Mouse (Mus musculus) midbrain, embryonic 12.5 days (tissue): ENCODE data around the gene Tekt2. TPM values are rescaled to one million over a fixed set of nuclear protein-coding genes. Genes with fewer than 3 reads are reported as not detected.
A peak's percentile ranks its signal among the peaks of the same experiment; 100 is the strongest.

Experiments
- ATAC-seq: fragments of 200-750 bp; cut with Nextera tagmentation; 2 replicates; pipeline ENCODE4 v1.8.0; 2017; ENCODE audit warnings: low read depth, moderate TSS enrichment, moderate library complexity; ENCODE audit not compliant: low FRiP score
- H3K27ac ChIP-seq: fragments of 300-500 bp; sonication (generic); replicated peaks from 2 replicates; pipeline ENCODE4 v1.5.1; 2016; ENCODE audit warnings: mild to moderate bottlenecking
- H3K27me3 ChIP-seq: fragments of 300-500 bp; sonication (generic); 2 replicates; pipeline ENCODE4 v1.6.1; 2016; ENCODE audit warnings: mild to moderate bottlenecking
- H3K36me3 ChIP-seq: fragments of 300-500 bp; sonication (generic); 2 replicates; pipeline ENCODE4 v1.6.1; 2016
- H3K4me1 ChIP-seq: fragments of 300-500 bp; sonication (generic); 2 replicates; pipeline ENCODE4 v1.6.1; 2016
- H3K4me2 ChIP-seq: fragments of 300-500 bp; sonication (generic); replicated peaks from 2 replicates; pipeline ENCODE4 v1.6.1; 2016; ENCODE audit warnings: mild to moderate bottlenecking, moderate library complexity
- H3K4me3 ChIP-seq: fragments of 300-500 bp; sonication (generic); 2 replicates; pipeline ENCODE4 v1.5.1; 2016; ENCODE audit warnings: mild to moderate bottlenecking
- H3K9ac ChIP-seq: fragments of 300-500 bp; sonication (generic); replicated peaks from 2 replicates; pipeline ENCODE4 v1.6.1; 2016; ENCODE audit warnings: mild to moderate bottlenecking, moderate library complexity
- H3K9me3 ChIP-seq: fragments of 300-500 bp; sonication (generic); 2 replicates; pipeline ENCODE4 v1.6.1; 2016; ENCODE audit warnings: mild to moderate bottlenecking
- WGBS: fragments of 180-500 bp; shearing (Covaris S2); methylation state at CpG from one replicate; pipeline ENCODE4 v1.1.7; 2016; 5-methylcytosine and 5-hydroxymethylcytosine counted together
- polyA plus RNA-seq: library from polyadenylated mRNA; unstranded; fragments of >200 nt; fragmentation: Nextera tagmentation; extraction: Ambion mirVana; gene quantifications from 2 replicates; pipeline ENCODE4 v1.2.1, GENCODE M21; 2016

The Tekt2 gene
- polyA plus RNA-seq, 1 experiment from 2014 or later, result 4.8 TPM

GRCm38 (mm10) chr4:126306058-126306457, 19.4 kb downstream of the Tekt2 start:
- Histone ChIP-seq H3K9me3 (peaks cover 4% of the 10 kb centered on the region; the same call in 1 of the 2 replicates), H3K36me3 (no peaks in the 10 kb centered on the region), H3K4me2 (no peak overlapping the region), H3K9ac (no peak overlapping the region), H3K27me3 (peaks cover 39% of the 10 kb centered on the region), H3K4me1 (peaks cover 16% of the 10 kb centered on the region), H3K4me3 (no peak overlapping the region), H3K27ac (no peak overlapping the region)
- WGBS, result 91% methylated on average over 6 of the region's 6 CpGs
- ATAC-seq, result no peak

- H3K27ac ChIP-seq, result no peak overlapping the region
- no peak overlapping the region for H3K4me2 ChIP-seq
- peaks cover 20% of the 10 kb centered on the region for H3K4me1 ChIP-seq
- 85% methylated on average over 1 of the region's 1 CpGs for WGBS
- ATAC-seq, result no peak
- no peak overlapping the region for H3K4me3 ChIP-seq
- H3K9ac ChIP-seq, result no peak overlapping the region
- H3K9me3 ChIP-seq, result peaks cover 4% of the 10 kb centered on the region; the same call in 1 of the 2 replicates
- H3K36me3 ChIP-seq, result no peaks in the 10 kb centered on the region
- H3K27me3 ChIP-seq, result peaks cover 45% of the 10 kb centered on the region
These were observed 20.1 kb downstream of the Tekt2 start for GRCm38 (mm10) chr4:126305428-126305827.

- ATAC-seq, result no peak
- 71% methylated on average over 4 of the region's 4 CpGs for WGBS
- Histone ChIP-seq H3K4me2 (no peak overlapping the region), H3K4me3 (no peak overlapping the region), H3K27me3 (peaks cover 54% of the 10 kb centered on the region), H3K36me3 (no peaks in the 10 kb centered on the region), H3K4me1 (peaks cover 14% of the 10 kb centered on the region), H3K27ac (no peak overlapping the region), H3K9me3 (peaks cover 4% of the 10 kb centered on the region; the same call in 1 of the 2 replicates), H3K9ac (no peak overlapping the region)
These were observed 21.6 kb downstream of the Tekt2 start for GRCm38 (mm10) chr4:126303877-126304276.

- Histone ChIP-seq H3K27ac (no peak overlapping the region), H3K9ac (no peak overlapping the region)
- 4% methylated on average over 27 of the region's 27 CpGs for WGBS
These were observed 23.7 kb downstream of the Tekt2 start for GRCm38 (mm10) chr4:126301584-126302309.

GRCm38 (mm10) chr4:126300916-126301583, 24.4 kb downstream of the Tekt2 start:
- peaks cover 2% of the 10 kb centered on the region; the same call in 1 of the 2 replicates for H3K9me3 ChIP-seq
- ATAC-seq, result no peak
- H3K4me1 ChIP-seq, result peaks cover 27% of the 10 kb centered on the region
- no peak overlapping the region for H3K27ac ChIP-seq
- WGBS, result under 1% methylated on average over 50 of the region's 50 CpGs
- H3K4me3 ChIP-seq, result peak overlapping the region; percentile 26
- H3K27me3 ChIP-seq, result peaks cover 81% of the 10 kb centered on the region
- peak overlapping the region; percentile 43 for H3K4me2 ChIP-seq
- no peaks in the 10 kb centered on the region for H3K36me3 ChIP-seq
- 0 out of 2 replicates have a peak overlapping the region, but pooled peaks have one; percentile 31 for H3K9ac ChIP-seq

More at GRCm38 (mm10) chr4:126301584-126302309, 23.7 kb downstream of the Tekt2 start:
- peaks cover 4% of the 10 kb centered on the region; the same call in 1 of the 2 replicates for H3K9me3 ChIP-seq
- H3K27me3 ChIP-seq, result peaks cover 74% of the 10 kb centered on the region
- H3K4me3 ChIP-seq, result peak overlapping the region; percentile 26
- H3K4me1 ChIP-seq, result peaks cover 22% of the 10 kb centered on the region
- no peak for ATAC-seq
- peak overlapping the region; percentile 43 for H3K4me2 ChIP-seq
- H3K36me3 ChIP-seq, result no peaks in the 10 kb centered on the region

GRCm38 (mm10) chr4:126296617-126297101, 28.8 kb downstream of the Tekt2 start:
- WGBS, result under 1% methylated on average over 34 of the region's 34 CpGs
- no peak for ATAC-seq

GRCm38 (mm10) chr4:126295937-126296336, 29.6 kb downstream of the Tekt2 start:
- Histone ChIP-seq H3K27ac (no peak overlapping the region), H3K27me3 (peaks cover 70% of the 10 kb centered on the region), H3K9me3 (no peaks in the 10 kb centered on the region), H3K36me3 (no peaks in the 10 kb centered on the region), H3K9ac (no peak overlapping the region), H3K4me2 (peak overlapping the region; percentile 51; the same call in 1 of the 2 replicates), H3K4me1 (peaks cover 15% of the 10 kb centered on the region), H3K4me3 (no peak overlapping the region)
- 45% methylated on average over 4 of the region's 4 CpGs for WGBS
- no peak for ATAC-seq

More at GRCm38 (mm10) chr4:126296617-126297101, 28.8 kb downstream of the Tekt2 start:
- peak overlapping the region; percentile 25 for H3K4me3 ChIP-seq
- no peaks in the 10 kb centered on the region for H3K36me3 ChIP-seq
- peak overlapping the region; percentile 51 for H3K4me2 ChIP-seq
- H3K9ac ChIP-seq, result peak overlapping the region; percentile 28
- no peak overlapping the region for H3K27ac ChIP-seq
- peaks cover 21% of the 10 kb centered on the region for H3K4me1 ChIP-seq
- no peaks in the 10 kb centered on the region for H3K9me3 ChIP-seq
- H3K27me3 ChIP-seq, result peaks cover 73% of the 10 kb centered on the region

- H3K9me3 ChIP-seq, result no peaks in the 10 kb centered on the region
- ATAC-seq, result no peak
- H3K27ac ChIP-seq, result no peak overlapping the region
- no peak overlapping the region for H3K9ac ChIP-seq
- WGBS, result 74% methylated on average over 6 of the region's 6 CpGs
- H3K4me3 ChIP-seq, result no peak overlapping the region
- H3K4me1 ChIP-seq, result peaks cover 13% of the 10 kb centered on the region
- peaks cover 66% of the 10 kb centered on the region for H3K27me3 ChIP-seq
- H3K36me3 ChIP-seq, result no peaks in the 10 kb centered on the region
- H3K4me2 ChIP-seq, result no peak overlapping the region
These were observed 30.3 kb downstream of the Tekt2 start for GRCm38 (mm10) chr4:126295152-126295551.

- Histone ChIP-seq H3K4me3 (no peak overlapping the region), H3K36me3 (no peaks in the 10 kb centered on the region), H3K9ac (no peak overlapping the region), H3K4me1 (peaks cover 7% of the 10 kb centered on the region), H3K9me3 (no peaks in the 10 kb centered on the region), H3K4me2 (no peak overlapping the region), H3K27ac (no peak overlapping the region), H3K27me3 (peaks cover 66% of the 10 kb centered on the region)
- no peak for ATAC-seq
- 21% methylated on average over 13 of the region's 13 CpGs for WGBS
These were observed 34.3 kb downstream of the Tekt2 start for GRCm38 (mm10) chr4:126291196-126291595.

- no peak overlapping the region for H3K4me3 ChIP-seq
- no peak overlapping the region for H3K9ac ChIP-seq
- WGBS, result 84% methylated on average over 8 of the region's 8 CpGs
- H3K4me1 ChIP-seq, result peaks cover 6% of the 10 kb centered on the region; the same call in 1 of the 2 replicates
- no peaks in the 10 kb centered on the region for H3K9me3 ChIP-seq
- no peak overlapping the region for H3K27ac ChIP-seq
- H3K27me3 ChIP-seq, result peaks cover 64% of the 10 kb centered on the region
- no peaks in the 10 kb centered on the region for H3K36me3 ChIP-seq
- no peak for ATAC-seq
- no peak overlapping the region for H3K4me2 ChIP-seq
These were observed 35.2 kb downstream of the Tekt2 start for GRCm38 (mm10) chr4:126290314-126290713.

GRCm38 (mm10) chr4:126288085-126288666, 37.3 kb downstream of the Tekt2 start:
- Histone ChIP-seq H3K4me2 (no peak overlapping the region), H3K9ac (no peak overlapping the region), H3K27me3 (peaks cover 71% of the 10 kb centered on the region), H3K27ac (no peak overlapping the region), H3K9me3 (no peaks in the 10 kb centered on the region), H3K4me1 (peaks cover 6% of the 10 kb centered on the region; the same call in 1 of the 2 replicates), H3K36me3 (no peaks in the 10 kb centered on the region), H3K4me3 (0 out of 2 replicates have a peak overlapping the region, but pooled peaks have one; percentile 7)
- 48% methylated on average over 17 of the region's 17 CpGs for WGBS
- ATAC-seq, result no peak
